Mouse (Mus musculus): ENCODE results near the gene Creb3l1. TPM values are rescaled to one million over a fixed set of nuclear protein-coding genes. Genes with fewer than 3 reads are reported as not detected.

Gene Creb3l1
- polyA plus RNA-seq, 1 experiment from 2014 or later = 0.52 TPM

DNA sequence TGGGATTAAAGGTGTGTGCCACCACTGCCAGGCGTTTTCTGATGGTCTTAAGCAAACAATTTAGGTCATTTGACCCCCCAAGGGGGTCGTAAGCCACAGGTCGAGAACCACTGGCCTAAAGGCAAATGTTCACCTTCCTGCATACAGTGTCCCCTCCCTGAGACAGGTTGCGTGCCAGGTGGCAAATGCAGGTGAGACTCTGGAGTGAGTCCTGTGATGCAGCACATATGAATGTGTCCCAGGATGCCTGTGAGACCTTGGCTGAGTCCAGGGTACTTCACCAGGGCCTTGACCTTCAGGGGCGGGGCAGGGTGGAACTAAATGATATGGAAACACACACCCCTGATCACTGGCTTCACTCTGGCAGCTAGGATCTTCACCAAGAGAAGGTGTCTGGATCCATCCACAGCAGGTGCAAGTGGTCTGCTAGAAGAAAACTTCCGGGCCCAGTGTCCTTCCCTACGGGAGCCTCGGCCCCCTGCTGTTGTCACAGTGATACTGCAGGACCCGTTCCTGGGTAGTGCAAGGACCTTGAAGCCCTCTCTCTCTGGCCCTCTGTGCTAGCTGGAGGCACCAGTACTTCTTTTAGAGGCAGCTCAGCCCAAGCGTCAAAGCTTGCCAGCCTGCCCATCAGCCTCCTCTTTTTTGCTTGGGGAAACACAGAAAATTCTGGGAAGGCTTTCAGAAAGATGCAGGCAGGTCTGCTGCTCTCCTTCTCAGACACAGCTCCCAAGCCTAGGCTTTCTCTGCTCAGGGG is 65.4 kb downstream of the Creb3l1 start:
- Histone ChIP-seq H3K4me2 (no peak overlapping the region), H3K36me3 (ENCODE audit: poor library complexity, severe bottlenecking) (no peaks in the 10 kb centered on the region), H3K9me3 (replicated peaks) (no peaks in the 10 kb centered on the region), H3K4me3 (no peak overlapping the region), H3K27ac (no peak overlapping the region), H3K9ac (no peak overlapping the region), H3K27me3 (no peaks in the 10 kb centered on the region), H3K4me1 (peaks cover 62% of the 10 kb centered on the region)
- no peak for ATAC-seq
- 53% methylated on average over 10 of the region's 10 CpGs for WGBS

DNA sequence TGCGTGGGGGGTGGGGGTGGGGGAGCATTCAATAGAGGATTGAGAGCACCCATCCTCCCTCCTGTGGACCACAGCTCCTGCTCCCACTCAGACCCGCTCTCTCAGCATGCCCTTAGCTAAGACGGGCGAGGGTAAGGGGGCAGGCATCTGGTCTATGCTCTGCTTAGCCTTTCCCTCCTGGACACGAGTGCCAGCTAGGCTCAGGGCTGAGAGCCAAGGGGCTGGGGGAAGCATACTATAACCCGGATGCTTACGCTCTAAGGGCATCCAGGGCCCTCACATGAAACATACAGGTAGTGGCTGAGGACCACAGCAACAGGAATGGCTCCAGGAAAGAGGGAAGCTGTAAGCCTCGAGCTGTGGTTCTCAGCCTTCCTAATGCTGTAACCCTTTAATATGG is 66.3 kb downstream of the Creb3l1 start:
- H3K4me1 ChIP-seq = peaks cover 67% of the 10 kb centered on the region
- 83% methylated on average over 8 of the region's 8 CpGs for WGBS
- no peaks in the 10 kb centered on the region for H3K27me3 ChIP-seq
- ATAC-seq = no peak
- no peak overlapping the region for H3K4me2 ChIP-seq
- H3K27ac ChIP-seq = no peak overlapping the region
- no peak overlapping the region for H3K4me3 ChIP-seq
- no peaks in the 10 kb centered on the region for H3K9me3 ChIP-seq (replicated peaks)
- no peaks in the 10 kb centered on the region for H3K36me3 ChIP-seq (ENCODE audit: poor library complexity, severe bottlenecking)
- H3K9ac ChIP-seq = no peak overlapping the region

DNA sequence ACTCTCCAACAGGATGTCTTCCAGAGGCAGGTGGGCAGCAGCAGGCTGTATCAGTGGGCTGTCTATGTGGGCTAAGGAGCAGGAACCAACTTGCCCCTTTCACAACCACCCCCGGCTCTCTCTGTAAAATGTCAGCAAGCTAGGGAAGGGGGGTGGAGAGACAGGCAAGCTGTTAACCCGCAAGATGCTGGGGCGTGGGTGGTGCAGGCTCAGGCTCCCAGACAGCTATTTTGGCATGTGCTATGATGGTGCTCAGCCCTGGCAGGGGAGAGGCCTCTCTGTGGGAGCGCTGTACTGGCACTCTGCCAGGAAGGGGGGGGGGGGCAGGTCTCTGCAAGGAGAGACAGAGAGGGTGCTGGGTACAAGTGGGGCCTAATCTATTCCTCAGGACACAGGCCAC is 67.2 kb downstream of the Creb3l1 start:
- H3K27ac ChIP-seq = peak overlapping the region; percentile 79
- peak; percentile 88 for ATAC-seq
- H3K9ac ChIP-seq = no peak overlapping the region
- H3K36me3 ChIP-seq (ENCODE audit: poor library complexity, severe bottlenecking) = no peaks in the 10 kb centered on the region
- peak overlapping the region; percentile 27 for H3K4me2 ChIP-seq
- no peak overlapping the region for H3K4me3 ChIP-seq
- no peaks in the 10 kb centered on the region for H3K27me3 ChIP-seq
- peaks cover 59% of the 10 kb centered on the region for H3K4me1 ChIP-seq
- 35% methylated on average over 4 of the region's 4 CpGs for WGBS
- no peaks in the 10 kb centered on the region for H3K9me3 ChIP-seq (replicated peaks)

DNA sequence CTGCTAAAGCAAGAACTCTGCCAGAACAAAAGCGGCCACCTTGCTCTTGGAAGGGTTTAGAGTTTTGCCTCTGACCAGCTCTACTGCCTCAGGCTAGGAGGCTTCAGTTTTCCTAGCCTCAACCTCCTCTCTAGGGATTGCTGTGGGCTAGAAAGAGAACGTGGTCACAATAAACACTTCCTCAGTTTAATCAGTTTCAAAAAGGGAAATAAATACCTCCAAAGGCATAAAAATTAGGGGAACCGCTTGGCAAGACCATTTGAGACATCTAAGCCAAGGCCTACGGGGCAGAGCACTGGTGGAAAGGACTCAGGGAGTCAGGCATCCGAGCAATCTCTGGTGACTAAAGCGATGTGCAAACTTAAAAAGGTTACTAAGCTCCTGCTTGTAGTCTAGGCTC is 68.4 kb downstream of the Creb3l1 start:
- no peaks in the 10 kb centered on the region for H3K9me3 ChIP-seq (replicated peaks)
- no peak for ATAC-seq
- H3K36me3 ChIP-seq (ENCODE audit: poor library complexity, severe bottlenecking) = no peaks in the 10 kb centered on the region
- peaks cover 50% of the 10 kb centered on the region for H3K4me1 ChIP-seq
- H3K4me2 ChIP-seq = no peak overlapping the region
- H3K4me3 ChIP-seq = no peak overlapping the region
- H3K27me3 ChIP-seq = no peaks in the 10 kb centered on the region
- no peak overlapping the region for H3K9ac ChIP-seq
- 87% methylated on average over 6 of the region's 6 CpGs for WGBS
- H3K27ac ChIP-seq = peak overlapping the region; percentile 49; the same call in 1 of the 2 replicates

DNA sequence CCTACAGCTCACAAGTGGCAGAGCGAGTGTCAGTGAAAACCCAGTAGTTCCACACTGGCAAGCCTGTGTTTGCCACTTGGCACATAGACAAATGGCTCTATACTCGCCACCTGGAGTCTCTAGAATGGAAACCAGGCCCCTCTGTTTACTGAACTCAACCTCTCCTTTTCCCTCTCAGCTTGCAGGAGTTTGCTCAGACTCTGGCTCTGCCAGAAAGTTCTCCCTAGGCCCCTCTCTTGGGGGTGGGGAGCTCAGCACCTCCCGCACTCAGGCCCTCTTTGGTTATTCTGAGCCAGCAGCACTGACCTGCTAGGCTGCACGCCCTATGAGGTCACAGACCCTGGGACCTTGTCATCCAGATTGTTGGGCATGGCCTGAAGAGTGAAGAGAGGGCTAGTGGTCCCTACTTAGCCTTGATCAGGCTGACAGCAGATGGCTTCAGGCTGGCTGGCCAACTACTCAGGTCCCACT is 69.1 kb downstream of the Creb3l1 start:
- Histone ChIP-seq H3K4me1 (peaks cover 57% of the 10 kb centered on the region), H3K4me2 (no peak overlapping the region)
- no peak for ATAC-seq

DNA sequence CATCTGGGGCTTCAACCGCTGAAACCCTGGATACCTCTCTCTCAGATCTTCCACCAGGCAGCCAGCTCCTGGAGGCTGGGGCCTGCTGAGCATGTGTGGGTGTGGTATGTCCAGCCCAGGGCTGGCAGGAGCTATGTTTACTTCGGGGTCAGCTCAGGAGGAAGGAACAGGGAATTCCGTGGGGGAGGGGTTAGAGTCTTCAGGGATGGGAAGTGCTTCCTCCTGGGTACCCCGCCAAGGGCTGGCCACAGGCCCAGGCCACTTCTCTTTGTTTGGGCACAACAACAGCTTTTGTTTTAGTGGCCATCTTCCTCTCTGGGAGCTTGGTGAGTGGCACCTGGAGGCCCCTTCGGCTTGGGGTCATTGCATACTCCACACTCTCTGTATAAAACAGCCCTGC is 70.5 kb downstream of the Creb3l1 start:
- no peaks in the 10 kb centered on the region for H3K36me3 ChIP-seq (ENCODE audit: poor library complexity, severe bottlenecking)
- no peaks in the 10 kb centered on the region for H3K27me3 ChIP-seq
- WGBS = 32% methylated on average over 5 of the region's 5 CpGs
- H3K9me3 ChIP-seq (replicated peaks) = no peaks in the 10 kb centered on the region
- H3K27ac ChIP-seq = 0 out of 2 replicates have a peak overlapping the region, but pooled peaks have one; percentile 1
- no peak overlapping the region for H3K9ac ChIP-seq
- ATAC-seq = no peak
- H3K4me2 ChIP-seq = no peak overlapping the region
- peaks cover 57% of the 10 kb centered on the region for H3K4me1 ChIP-seq
- H3K4me3 ChIP-seq = no peak overlapping the region

More for the DNA sequence above, 69.1 kb downstream of the Creb3l1 start:
- WGBS = 85% methylated on average over 4 of the region's 4 CpGs
- Histone ChIP-seq H3K4me3 (no peak overlapping the region), H3K9ac (no peak overlapping the region), H3K27ac (0 out of 2 replicates have a peak overlapping the region, but pooled peaks have one; percentile 49), H3K36me3 (ENCODE audit: poor library complexity, severe bottlenecking) (no peaks in the 10 kb centered on the region), H3K9me3 (replicated peaks) (no peaks in the 10 kb centered on the region), H3K27me3 (no peaks in the 10 kb centered on the region)

DNA sequence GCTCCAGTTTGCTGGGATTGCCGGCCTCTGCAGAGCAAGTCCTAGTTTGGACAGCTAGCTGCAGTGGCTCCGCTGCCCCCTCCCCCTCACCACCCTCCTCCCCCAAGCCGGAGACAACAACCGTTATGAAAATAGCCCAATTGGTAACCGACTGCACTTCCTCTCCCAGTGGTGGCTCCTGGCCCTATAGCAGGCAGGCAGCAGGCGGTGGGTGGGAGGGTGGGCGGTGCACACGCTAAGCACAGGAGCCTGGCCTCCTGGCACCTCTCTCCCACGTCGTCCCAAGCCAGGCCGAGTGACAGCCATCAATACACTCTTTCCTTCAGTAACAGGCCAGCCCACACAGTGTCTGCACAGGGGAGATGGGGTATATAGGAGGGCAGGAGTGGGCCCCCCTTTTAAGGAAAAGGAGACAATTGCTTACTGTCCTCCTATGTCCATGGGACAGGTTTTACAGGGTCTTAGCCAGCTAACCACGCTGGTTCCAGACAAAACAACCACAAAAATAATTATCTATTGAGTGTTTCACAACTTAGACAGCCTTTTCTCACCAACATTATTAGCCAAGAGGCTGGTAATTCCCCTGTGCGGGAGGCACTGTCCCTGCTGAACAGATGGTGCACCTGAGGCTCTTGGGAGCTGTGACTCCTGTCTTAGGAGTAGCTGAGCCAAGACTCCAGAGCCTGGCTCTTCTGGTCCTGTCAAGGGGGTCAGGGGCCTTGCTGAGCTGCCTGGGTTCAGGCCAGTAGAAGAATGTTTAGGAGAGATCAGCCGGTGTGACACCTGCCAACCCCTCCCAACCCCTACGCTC is 73.8 kb downstream of the Creb3l1 start:
- Histone ChIP-seq H3K9ac (peak overlapping the region; percentile 56), H3K36me3 (ENCODE audit: poor library complexity, severe bottlenecking) (no peaks in the 10 kb centered on the region), H3K27ac (peak overlapping the region; percentile 88), H3K9me3 (replicated peaks) (no peaks in the 10 kb centered on the region), H3K4me2 (peak overlapping the region; percentile 43), H3K4me1 (peaks cover 67% of the 10 kb centered on the region), H3K27me3 (no peaks in the 10 kb centered on the region), H3K4me3 (no peak overlapping the region; the same call in 1 of the 2 replicates)
- WGBS = 15% methylated on average over 15 of the region's 15 CpGs
- ATAC-seq = peak; percentile 73

DNA sequence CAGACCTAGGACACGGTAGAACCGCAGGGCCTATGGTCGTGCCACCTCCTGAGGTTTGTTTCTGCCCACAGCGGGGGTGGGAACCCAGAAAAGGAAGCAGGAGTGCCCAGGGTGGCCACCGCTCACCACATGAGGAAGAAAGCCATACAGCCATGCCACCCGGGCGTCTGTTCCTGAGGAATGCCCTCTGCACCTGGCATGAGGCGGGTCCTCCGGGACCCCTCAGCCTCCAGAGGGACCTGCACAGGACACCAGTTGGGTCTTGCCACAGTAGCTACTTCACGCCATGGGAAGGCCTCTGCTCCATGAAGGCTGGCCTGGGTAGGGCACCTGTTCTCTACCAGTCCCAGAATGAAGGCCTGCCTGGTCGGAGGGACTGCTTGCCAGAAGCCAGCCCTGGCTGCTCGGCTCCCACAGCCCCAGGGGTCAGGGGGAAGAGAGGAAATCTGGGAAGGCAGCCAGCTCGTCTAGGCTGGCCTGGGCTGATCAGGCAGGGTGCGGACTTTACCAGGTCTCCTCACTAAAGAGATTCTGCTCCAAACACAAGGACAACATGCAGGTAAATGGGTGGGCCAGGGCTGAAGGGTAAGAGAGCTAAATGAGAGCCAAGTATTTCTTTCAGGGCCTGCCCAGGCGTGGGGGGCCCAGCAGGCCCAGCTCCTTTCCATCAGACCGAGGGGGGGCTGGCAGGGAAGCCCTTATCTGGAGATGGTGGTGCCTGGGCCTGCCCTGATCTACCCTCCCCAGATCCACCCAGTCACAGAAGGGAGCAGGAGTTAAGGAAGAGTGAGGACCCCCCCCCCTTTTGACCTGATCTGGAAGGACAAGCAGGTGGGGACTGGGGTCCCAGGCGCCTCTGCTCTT is 74.7 kb downstream of the Creb3l1 start:
- no peaks in the 10 kb centered on the region for H3K9me3 ChIP-seq (replicated peaks)
- peak overlapping the region; percentile 56 for H3K9ac ChIP-seq
- peaks cover 66% of the 10 kb centered on the region for H3K4me1 ChIP-seq
- H3K4me3 ChIP-seq = no peak overlapping the region; the same call in 1 of the 2 replicates
- H3K27ac ChIP-seq = peak overlapping the region; percentile 88
- peak overlapping the region; percentile 43 for H3K4me2 ChIP-seq
- no peaks in the 10 kb centered on the region for H3K27me3 ChIP-seq
- WGBS = 63% methylated on average over 17 of the region's 17 CpGs
- peak; percentile 44 for ATAC-seq
- no peaks in the 10 kb centered on the region for H3K36me3 ChIP-seq (ENCODE audit: poor library complexity, severe bottlenecking)

DNA sequence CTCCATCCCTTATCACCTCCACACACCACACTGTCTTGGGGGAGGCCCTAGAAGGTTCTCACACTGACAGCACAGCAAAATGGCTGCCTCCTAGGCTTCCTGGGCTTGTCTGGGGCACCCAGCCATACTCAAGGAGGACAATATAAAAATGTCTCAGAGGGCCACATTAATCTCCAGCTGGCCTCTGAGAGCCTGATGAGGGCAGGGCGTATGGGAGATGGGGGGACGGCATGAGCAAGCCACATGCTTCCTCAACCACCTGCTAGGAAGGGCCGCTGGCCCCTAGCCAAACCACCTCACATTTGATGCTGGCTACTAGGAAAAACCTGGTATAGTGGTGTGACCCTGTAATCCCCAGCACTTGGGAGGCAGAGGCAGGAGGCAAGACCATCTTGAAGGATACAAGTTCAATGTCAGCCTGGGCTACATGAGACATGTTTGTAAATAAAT is 75.5 kb downstream of the Creb3l1 start:
- Histone ChIP-seq H3K9me3 (replicated peaks) (no peaks in the 10 kb centered on the region), H3K4me1 (peaks cover 68% of the 10 kb centered on the region), H3K27me3 (no peaks in the 10 kb centered on the region), H3K27ac (no peak overlapping the region; the same call in 1 of the 2 replicates), H3K36me3 (ENCODE audit: poor library complexity, severe bottlenecking) (no peaks in the 10 kb centered on the region), H3K4me3 (no peak overlapping the region), H3K9ac (no peak overlapping the region), H3K4me2 (no peak overlapping the region)
- 71% methylated on average over 3 of the region's 3 CpGs for WGBS
- no peak for ATAC-seq

DNA sequence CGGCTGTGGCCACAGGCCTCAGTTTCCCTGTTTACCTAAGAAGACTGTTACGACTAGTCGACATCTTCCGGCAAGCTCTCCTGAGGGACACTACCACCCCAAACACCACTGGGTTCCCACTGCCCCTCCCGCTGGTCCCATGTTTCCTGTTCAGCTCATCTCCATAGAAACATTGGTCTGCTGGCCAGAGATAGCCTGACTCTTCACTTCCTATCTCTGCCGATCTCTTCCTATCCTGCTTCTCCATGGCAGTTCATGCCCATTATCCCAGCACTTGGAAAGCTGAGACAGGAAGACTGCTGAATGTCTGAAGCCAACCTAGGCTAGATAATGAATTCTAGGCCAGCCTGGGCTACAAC is 76.2 kb downstream of the Creb3l1 start:
- 90% methylated on average over 6 of the region's 6 CpGs for WGBS
- Histone ChIP-seq H3K27me3 (no peaks in the 10 kb centered on the region), H3K4me2 (no peak overlapping the region), H3K4me1 (peaks cover 63% of the 10 kb centered on the region), H3K9me3 (replicated peaks) (no peaks in the 10 kb centered on the region), H3K27ac (peak overlapping the region; percentile 61; the same call in 1 of the 2 replicates), H3K9ac (no peak overlapping the region), H3K36me3 (ENCODE audit: poor library complexity, severe bottlenecking) (no peaks in the 10 kb centered on the region), H3K4me3 (no peak overlapping the region)
- no peak for ATAC-seq

DNA sequence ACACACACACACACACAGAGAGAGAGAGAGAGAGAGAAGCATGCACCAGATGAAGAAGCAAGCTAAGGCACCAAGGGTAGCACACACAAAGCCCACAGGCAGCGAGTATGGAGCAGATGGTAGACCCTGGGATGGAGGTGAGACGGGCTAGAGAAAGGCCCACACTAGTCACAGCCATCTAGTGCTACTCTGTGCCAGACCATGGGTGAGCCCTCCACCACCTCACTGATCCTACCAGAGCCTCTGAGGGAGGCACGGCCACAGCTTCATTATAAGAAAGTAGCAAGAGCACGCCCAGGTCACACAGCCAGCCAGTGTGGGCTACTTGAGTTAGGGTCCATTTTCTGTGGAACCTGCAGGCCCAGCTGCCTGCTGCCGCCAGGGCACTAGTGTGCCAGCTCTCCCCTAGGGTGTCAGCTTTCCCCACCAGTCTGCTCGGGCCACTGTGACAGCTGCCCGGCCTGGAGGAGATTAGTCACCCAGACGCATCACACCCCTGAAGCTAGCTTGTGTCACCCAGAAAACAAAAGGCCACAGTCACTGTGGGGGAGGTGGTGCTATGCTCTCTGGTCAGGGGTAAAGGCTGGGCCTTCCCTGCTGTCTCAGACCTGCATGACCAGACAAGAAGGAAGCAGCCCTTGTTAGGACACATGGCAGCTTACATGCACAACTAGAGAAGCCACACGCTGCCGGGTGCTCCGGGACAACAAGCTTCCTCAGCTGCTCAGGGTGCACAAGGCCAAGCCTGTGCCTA is 76.7 kb downstream of the Creb3l1 start:
- Histone ChIP-seq H3K4me3 (no peak overlapping the region), H3K9me3 (replicated peaks) (no peaks in the 10 kb centered on the region), H3K36me3 (ENCODE audit: poor library complexity, severe bottlenecking) (no peaks in the 10 kb centered on the region), H3K27ac (peak overlapping the region; percentile 61), H3K27me3 (no peaks in the 10 kb centered on the region), H3K4me1 (peaks cover 63% of the 10 kb centered on the region), H3K9ac (0 out of 2 replicates have a peak overlapping the region, but pooled peaks have one; percentile 26), H3K4me2 (peak overlapping the region; percentile 10; the same call in 1 of the 2 replicates)
- no peak for ATAC-seq
- WGBS = 56% methylated on average over 11 of the region's 11 CpGs
